Mouse (Mus musculus) 416B (cell line): ENCODE measurements around the gene Mast4.

Experiments
- DNase-seq: peaks from one replicate; pipeline ENCODE4 v3.0.0; 2011; ENCODE audit warnings: low read depth

The Mast4 gene

GRCm38 (mm10) chr13:102889537-102889936 lies 444.8 kb downstream of the Mast4 start:
- DNase-seq = no peak

- no peak for DNase-seq
Measured at GRCm38 (mm10) chr13:102888895-102889490, 445.3 kb downstream of the Mast4 start.

- DNase-seq = no peak
Measured at GRCm38 (mm10) chr13:102888211-102888610, 446.1 kb downstream of the Mast4 start.

- DNase-seq = no peak
Measured at GRCm38 (mm10) chr13:102887534-102887933, 446.8 kb downstream of the Mast4 start.

GRCm38 (mm10) chr13:102886788-102887187 lies 447.5 kb downstream of the Mast4 start:
- no peak for DNase-seq

- DNase-seq = peak; percentile 24
Measured at GRCm38 (mm10) chr13:102886147-102886546, 448.1 kb downstream of the Mast4 start.

GRCm38 (mm10) chr13:102880381-102881076 lies 453.8 kb downstream of the Mast4 start:
- DNase-seq = peak; percentile 45

- no peak for DNase-seq
Measured at GRCm38 (mm10) chr13:102878631-102879030, 455.7 kb downstream of the Mast4 start.

- no peak for DNase-seq
Measured at GRCm38 (mm10) chr13:102877766-102878325, 456.5 kb downstream of the Mast4 start.

- peak; percentile 22 for DNase-seq
Measured at GRCm38 (mm10) chr13:102877154-102877553, 457.1 kb downstream of the Mast4 start.

GRCm38 (mm10) chr13:102875520-102875919 lies 458.8 kb downstream of the Mast4 start:
- no peak for DNase-seq

GRCm38 (mm10) chr13:102875144-102875476 lies 459.2 kb downstream of the Mast4 start:
- no peak for DNase-seq

- no peak for DNase-seq
Measured at GRCm38 (mm10) chr13:102874465-102875143, 459.7 kb downstream of the Mast4 start.

GRCm38 (mm10) chr13:102873412-102874016 lies 460.8 kb downstream of the Mast4 start:
- DNase-seq = no peak

GRCm38 (mm10) chr13:102871380-102872104 lies 462.8 kb downstream of the Mast4 start:
- no peak for DNase-seq

- no peak for DNase-seq
Measured at GRCm38 (mm10) chr13:102869541-102869940, 464.8 kb downstream of the Mast4 start.

- DNase-seq = no peak
Measured at GRCm38 (mm10) chr13:102866816-102867215, 467.5 kb downstream of the Mast4 start.

GRCm38 (mm10) chr13:102865971-102866724 lies 468.1 kb downstream of the Mast4 start:
- DNase-seq = peak; percentile 58

- DNase-seq = peak; percentile 35
Measured at GRCm38 (mm10) chr13:102865494-102865893, 468.8 kb downstream of the Mast4 start.

GRCm38 (mm10) chr13:102864840-102865239 lies 469.5 kb downstream of the Mast4 start:
- DNase-seq = no peak

GRCm38 (mm10) chr13:102864079-102864478 lies 470.2 kb downstream of the Mast4 start:
- DNase-seq = no peak
